Mouse (Mus musculus) cerebellum, postnatal 36 days (tissue): ENCODE measurements around the gene Psg27.
"Not testable (repeated sequence)": the region's sequence is repeated elsewhere in the genome, so short reads cannot be mapped to it uniquely, and the experiment has no call there.

ENCODE experiments used
- DNase-seq, 2 experiments: peaks; one replicate each; pipeline ENCODE4 v3.0.0; 2021 to 2022; ENCODE audit warnings: mixed read lengths in 2 of 2

Psg27 gene

DNA sequence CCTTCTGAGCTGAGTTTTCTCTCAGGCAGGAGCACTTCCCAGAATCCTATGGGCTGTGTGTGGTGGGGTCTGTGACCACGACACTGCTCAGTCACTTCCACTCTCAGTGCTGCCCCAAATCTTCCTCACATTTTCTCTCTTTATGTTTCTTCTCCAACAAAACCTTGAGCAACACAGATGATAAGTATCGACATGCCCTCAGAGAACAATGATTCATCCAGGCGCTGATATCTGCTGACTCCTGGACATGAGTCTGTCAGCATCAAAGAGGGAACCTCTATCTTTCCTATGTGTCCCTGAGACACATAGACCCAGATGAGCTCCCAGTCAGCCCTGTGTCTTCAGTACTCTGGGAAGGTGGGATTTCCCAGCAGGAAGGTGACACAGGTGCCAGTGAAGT lies at the start of gene Psg27:
TSS of gene Psg27 (minus strand) at position 101 of the 400 bp plus-strand sequence.
- no peak for DNase-seq

DNA sequence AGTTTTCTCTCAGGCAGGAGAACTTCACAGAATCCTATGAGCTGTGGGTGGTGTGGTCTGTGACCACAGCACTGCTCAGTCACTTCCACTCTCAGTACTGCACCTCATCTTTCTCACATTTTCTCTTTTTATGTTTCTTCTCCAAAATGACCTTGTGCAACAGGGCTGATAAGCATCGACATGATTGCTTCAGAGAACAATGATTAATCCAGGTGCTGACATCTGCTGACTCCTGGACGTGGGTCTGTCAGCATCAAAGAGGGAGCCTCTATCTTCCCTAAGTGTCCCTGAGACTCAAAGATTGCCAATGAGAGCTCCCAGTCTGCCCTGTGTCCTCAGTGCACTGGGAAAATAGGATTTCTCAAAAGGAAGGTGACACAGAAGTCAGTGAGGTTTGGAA lies 49.3 kb upstream of the Psg27 start, which contains the start of gene Psg23:
TSS of gene Psg23 (minus strand) at position 101 of the 400 bp plus-strand sequence.
- not testable (repeated sequence) for DNase-seq

DNA sequence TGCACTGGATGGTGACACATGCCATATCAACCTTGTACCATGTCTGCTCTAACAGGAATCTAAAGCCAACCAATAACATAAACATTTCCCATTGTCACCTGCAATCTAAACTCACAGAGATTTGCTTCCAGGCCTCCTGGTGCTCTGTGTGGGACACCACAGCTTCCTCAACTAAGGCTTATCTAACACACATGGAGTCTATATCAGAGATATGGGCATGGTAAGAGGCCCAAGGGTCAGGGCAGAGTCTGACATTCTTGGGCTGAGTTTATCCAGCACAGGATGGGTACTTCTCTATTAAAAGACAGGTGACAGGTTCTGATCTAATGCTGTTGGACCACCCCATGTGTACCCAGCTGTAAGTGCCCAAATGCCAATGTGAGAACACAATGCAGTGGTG lies 7.3 kb downstream of the Psg27 start:
- no peak for DNase-seq

DNA sequence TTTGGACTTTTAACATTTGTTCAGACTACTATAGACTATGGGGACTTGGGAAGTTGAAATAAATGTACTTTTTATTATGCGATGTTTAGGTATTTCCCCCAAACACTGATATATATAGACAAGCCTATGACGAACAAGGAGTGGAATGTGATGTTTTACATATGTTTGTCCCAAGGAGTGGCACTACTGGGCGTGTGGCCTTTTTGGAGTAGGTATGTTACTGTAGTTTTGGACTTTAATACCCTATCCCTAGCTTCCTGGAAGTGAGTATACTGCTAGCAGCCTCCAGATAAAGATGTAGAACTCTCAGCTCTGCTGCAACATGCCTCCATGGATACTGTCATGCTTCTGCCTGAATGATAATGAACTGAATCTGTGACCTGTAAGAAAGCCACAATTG lies 11.4 kb downstream of the Psg27 start:
- DNase-seq: not testable (repeated sequence)

DNA sequence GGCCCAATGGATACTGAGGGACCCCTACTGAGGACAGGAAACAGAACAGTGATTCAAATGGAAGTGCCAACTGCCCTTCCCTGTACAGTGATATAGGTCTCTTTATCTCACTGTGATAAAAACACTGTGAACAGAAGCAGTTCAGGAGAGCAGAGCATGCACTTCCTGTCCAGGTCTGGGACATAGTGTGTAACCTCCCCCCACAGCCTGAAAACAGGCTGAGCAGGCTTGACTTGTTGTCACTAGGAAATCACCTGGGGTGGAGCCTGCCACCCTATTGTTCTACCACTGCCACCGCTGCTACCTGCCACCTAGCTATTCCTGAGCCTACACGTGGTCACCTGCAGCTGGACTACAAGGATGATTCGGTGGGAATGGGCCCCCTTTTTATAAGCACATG lies 33.7 kb downstream of the Psg27 start:
- DNase-seq: no peak

DNA sequence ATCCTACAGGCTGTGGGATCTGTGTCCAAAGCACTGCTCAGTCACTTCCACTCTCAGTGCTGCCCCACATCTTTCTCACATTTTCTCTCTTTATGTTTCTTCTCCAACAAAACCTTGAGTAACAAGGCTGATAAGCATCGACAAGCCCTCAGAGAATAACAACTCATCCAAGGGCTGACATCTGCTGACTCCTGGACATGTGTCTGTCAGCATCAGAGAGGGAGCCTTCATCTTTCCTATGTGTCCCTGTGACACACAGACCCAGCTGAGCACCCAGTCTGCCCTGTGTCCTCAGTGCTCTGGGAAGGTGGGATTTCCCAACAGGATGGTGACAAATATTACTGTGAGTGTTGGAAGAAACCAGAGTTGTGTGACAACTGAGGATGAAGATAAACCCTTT lies 34.9 kb downstream of the Psg27 start, which contains the start of gene Psg25:
TSS of gene Psg25 (minus strand) at position 101 of the 400 bp plus-strand sequence.
- DNase-seq: no peak

DNA sequence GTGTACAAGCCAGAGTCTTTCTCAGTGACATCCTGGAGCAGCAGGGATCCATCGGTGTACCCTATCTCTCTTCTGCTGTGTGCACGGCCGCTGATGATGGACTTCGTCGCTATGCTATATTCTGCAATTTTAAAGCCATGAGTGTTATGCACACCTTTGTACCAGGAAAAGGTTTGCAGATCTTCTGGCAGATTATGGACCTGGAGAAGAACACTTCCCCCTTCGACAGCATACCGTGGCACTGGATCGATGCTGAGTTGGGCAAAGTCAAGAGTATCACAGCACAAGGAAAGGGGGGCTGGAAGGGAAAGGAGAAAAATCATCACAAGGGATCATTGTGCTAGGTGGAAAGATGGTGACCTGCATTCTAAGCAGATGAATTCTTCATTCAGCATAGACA lies 42.4 kb downstream of the Psg27 start:
- no peak for DNase-seq

DNA sequence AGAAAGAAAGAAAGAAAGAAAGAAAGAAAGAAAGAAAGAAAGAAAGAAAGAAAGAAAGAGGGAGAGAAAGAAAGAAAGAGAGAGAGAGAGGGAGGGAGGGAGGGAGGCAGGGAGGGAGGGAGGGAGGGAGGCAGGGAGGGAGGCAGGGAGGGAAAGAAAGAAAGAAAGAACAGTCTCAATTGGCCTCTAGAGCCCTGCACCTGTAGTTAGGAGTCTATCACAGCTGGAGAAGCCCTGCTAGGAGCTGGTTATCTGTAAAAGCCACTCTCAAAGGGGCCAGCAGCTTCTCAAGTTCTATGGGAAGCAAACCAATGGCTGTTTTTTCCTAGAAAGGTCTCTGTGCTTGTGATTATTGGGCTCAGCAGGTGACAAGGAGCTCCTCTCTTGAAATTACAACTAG lies 54.3 kb downstream of the Psg27 start:
- not testable (repeated sequence) for DNase-seq

DNA sequence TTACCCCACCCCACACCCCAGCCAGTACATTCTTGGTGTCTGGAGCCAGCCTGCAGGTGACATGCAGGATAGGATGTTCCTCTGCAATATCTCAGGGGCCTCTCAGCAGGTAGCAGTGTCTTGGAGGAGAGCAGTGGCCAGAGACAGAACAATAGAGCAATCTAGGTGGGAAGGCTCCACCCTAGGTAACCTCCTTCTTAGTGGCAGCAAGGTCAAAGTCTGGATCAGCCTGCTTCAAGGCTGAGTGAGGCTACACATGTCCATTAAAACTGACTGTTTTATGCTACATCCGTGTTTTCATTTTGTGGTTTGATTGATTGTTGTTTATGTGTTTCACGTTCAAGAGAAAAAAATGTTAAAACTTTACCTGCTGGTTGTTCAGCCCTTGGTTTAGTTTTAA lies 54.7 kb downstream of the Psg27 start:
- DNase-seq: not testable (repeated sequence)

DNA sequence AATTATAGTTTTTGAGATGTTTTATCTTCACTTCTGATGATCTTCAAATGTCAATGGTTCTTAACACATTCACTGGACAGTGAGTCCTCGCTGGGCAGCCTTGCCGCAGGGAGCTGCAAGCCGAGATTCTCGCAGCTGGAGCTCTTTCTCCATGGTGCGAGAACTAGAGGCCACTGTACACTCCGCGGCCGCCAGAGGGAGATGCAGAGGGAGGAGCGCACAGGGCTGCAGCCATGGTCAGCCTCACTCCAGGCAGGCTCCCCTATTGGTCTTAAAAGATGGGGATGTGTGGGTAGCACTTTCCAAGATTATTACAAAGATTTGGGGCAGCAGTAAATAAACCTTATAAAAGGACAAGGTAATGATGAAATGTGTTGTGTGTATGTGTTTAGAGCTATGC lies 55.6 kb downstream of the Psg27 start:
- DNase-seq: no peak
